Mouse (Mus musculus) adrenal gland, postnatal 14 days (tissue): ENCODE measurements at regions not wholly inside any gene's neighbourhood (a gene's known extent, or its start where the extent isn't known, plus 50 kb on each side); places are given as distances from the start of the nearest gene placed in this dataset.

Experiments used
- DNase-seq: peaks from one replicate; pipeline ENCODE4 v3.0.0; 2021; ENCODE audit warnings: mixed read lengths

DNA sequence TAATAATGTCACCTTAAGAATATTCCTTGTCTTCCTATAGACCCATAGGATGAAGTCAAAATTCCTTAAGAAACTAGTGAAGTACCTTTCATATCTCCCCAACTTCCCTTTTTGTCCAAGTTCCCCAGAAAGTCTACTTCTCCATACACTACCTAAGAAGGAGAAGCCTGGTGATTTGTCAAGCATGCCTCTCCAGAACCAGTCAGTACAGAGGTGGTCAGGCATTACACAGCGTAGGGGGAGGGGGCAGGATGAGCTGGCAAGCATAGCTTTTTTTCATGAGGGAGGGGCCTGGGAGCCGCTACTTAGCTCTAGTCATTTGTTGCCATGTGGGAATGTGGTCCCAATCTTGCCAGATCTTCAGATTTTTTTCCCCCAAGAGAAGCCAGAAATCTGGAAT is 54.0 kb upstream of the Satb2 start:
- DNase-seq: peak; percentile 4

DNA sequence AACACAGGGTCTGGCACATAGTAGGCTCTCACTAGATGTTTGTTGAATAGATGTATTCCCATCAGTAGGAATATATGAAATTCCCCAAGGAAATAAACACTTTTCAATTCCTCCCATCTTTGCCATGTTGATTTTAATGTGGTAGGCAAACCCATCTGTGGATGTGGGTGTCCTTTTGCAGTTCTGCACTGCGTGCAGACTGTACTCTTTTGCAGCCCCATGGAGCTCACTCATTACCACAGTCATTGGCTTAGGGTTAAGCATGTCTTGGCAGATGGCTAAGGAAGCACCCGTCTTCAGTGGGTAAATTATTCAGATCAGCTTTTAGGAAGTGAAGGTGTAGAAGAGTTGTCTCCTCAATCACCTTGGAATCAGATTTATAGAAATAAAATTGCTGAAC is 54.8 kb upstream of the Satb2 start:
- DNase-seq: no peak

DNA sequence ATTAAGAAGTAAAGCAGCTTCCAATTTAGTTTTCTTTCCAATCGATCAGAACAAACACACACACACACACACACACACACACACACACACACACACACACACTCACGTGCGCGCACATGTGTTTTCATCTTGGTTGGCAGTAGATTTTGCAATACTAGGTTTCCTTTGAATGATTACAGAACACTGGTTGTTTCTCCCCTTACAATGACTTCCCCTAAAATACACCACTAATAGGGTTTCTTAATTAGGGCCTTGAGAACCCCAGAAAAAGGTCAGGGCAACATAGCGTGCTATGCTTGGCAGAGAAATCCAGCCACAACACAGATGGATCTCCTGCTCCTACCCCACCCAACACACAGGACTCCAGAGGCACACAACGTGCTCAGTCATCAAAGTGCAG is 56.0 kb upstream of the Satb2 start:
- no peak for DNase-seq

DNA sequence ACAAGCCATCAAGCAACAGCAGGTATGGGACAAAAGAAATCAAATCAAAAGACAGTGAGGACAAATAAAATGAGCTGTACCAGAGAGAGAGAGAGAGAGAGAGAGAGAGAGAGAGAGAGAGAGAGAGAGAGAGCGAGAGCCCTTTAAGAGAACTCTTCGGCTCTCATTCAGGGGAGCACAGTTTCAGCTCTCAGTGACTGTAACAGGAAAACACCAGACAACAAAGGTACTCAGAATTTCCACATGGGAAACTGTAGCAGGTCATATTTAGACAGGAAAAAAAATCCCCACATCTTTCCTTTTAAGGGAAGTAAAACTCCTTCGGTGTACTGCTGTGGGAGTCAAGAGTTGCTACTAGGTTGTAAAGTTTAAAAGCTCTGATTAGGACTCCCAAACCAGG is 57.9 kb upstream of the Satb2 start:
- DNase-seq: no peak

DNA sequence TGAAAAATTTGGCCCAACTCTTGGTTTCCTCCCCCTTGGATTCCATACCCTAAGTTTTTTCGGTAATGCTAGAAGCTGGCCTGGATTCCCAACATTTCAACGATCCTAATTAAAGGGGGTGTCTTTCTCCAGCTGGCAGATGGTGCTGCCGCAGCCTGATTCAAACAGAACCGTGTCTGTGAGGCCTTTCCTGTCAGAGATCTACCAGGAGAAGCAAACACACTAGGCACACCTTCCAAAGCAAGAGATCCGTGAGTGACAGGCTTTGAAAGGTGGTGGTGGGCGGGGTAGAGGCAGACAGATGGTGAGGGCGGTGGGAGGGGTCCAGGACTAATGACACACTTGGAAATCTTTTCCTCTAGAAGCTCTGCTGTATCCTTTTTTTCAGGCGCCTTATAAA is 61.8 kb upstream of the Satb2 start:
- DNase-seq: no peak

DNA sequence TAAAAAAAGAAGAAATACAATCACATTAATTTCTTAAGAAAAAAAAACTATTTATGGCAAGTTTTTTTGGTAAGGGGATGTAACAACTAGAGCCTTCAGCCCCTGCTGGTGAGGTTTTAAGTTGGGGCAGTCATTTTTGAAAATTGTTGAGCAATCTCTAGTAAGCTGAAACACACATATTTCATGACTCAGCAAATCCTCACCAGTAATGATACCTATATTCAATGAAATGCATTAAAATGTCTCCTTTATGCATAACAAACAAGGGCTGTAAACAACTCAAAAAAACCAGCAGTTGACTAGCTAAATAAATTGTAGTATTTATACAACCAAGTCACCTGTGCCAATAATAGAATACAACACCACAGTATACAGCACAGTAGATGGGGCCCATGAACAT is 63.1 kb upstream of the Satb2 start:
- no peak for DNase-seq

DNA sequence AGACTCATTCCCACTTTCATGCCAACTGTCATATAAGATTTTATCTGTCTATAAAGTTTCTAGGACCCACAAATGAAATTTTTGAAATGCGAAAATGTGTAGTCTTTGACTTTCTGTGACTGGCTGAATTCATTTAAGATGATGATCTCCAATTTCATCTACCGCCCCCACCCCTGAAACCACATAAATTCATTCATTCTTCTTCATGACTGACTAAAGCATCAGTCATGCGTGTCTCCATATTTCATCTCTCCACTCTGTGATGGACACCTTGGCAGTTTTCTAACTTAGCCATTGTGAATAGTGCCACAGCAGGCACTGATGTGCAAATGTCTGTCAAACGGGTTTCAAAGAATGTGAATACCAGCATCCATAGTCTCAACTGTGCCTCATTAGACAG is 75.4 kb upstream of the Satb2 start:
- no peak for DNase-seq

DNA sequence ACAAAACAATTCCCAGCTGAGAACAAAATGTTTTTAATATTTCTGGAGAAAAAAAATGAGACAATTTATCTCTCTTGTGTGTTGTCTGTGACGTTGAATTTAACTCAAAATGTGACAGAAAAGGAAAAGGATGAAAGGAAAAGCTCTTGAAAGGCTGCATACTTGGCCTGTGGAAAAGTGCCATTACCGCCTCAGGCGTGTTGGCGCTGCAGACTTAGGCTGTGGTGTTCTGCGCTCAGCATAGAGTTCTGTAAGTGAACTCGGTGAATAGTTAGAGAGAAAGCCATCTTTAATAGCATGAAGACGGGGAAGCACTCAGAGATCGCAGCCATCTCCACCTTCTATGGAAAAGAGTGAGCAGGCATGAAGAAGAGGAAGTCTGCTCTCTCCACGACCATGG is 77.5 kb upstream of the Satb2 start:
- no peak for DNase-seq

DNA sequence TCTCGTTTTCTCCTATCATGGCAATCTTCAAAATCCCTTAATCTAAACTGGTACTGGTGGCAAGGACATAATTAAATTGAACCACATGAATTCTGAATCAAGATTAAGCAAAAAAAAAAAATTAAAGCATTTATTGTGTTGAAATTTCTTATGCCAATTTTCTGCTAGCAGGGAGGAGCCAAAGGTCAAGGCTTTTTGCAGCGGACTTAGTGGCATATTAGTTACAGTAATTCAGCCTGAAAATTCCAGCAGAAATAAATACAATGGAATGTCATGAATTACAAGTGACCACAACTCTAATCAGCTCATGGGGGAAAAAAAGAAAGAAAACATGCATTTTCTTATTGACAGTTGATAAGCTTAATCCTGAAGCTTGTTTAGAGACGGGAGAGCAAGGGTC is 80.8 kb upstream of the Satb2 start:
- DNase-seq: no peak

DNA sequence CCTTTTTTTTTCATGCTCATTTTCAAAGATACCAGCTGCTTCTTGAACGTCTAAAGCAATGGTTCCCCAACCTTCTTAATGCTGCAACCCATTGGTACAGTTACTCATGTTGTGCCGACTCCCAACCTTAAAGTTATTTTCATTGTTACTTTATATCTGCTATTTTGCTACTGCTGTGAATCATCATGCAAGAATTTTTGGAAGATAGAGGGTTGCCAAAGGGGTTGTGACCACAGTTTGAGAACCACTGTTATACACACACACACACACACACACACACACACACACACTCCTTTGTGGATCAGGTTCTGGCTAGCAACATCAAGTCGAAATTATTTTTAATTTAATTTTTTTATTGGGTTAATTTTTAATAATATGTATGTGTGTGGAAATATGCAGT is 96.8 kb upstream of the Satb2 start:
- no peak for DNase-seq

DNA sequence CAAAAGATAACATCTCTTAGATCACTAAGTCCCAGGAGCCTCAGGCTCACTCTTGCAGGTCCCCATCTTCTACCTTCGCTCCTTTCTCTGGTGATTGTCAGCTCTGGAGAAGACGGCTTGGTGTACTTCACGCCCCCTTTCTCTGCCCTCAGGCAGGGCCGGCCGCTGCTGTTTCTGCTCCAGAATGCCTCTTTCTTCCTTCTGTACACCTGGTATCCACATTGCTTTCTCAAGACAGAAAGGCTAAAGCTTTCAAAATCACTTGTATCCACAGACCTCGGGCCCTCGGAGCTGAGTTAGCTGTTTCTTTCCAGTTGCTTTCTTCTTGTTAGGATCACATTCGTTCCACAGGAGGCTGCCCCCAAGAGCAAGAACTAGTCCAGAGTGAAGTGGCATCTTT is 98.2 kb upstream of the Satb2 start:
- DNase-seq: no peak

DNA sequence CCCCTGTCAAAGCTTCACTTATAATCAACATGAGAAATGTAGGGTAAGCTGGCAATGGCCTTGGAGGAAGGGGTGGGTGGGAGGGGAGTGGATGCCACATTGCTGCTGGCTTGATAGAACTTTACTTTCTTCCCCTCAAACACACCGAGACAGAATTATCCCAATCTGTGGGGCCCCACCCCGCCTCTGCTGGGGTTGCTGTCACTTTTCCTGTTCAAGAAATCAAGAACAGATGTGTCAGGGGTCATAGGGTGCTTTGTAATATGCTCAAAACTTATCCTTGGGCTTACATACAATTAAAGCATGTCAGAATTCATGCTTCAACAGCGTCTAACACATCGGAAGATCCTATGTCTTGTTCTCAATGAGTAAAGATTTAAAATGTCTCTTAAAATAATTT is 101.9 kb upstream of the Satb2 start:
- no peak for DNase-seq

DNA sequence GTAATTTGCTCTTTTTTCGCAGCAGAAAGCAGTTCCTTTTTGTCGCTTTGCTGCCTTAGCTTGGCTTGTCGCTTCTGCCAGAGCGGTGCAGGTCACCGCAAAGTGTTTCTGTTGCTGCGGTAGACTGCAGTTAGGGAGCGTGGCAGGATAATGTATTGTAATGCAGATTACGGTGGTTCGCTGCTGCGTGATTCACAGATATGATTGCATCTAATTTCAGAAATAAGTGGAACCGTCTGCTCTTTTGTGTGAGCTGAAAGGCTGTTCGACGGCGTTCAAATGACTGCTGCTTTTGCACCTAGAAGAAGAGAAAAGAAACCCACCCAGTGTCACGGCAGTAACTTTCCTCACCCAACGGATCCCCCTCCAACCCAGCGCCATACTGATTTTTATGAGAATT is 104.7 kb upstream of the Satb2 start:
- DNase-seq: no peak

DNA sequence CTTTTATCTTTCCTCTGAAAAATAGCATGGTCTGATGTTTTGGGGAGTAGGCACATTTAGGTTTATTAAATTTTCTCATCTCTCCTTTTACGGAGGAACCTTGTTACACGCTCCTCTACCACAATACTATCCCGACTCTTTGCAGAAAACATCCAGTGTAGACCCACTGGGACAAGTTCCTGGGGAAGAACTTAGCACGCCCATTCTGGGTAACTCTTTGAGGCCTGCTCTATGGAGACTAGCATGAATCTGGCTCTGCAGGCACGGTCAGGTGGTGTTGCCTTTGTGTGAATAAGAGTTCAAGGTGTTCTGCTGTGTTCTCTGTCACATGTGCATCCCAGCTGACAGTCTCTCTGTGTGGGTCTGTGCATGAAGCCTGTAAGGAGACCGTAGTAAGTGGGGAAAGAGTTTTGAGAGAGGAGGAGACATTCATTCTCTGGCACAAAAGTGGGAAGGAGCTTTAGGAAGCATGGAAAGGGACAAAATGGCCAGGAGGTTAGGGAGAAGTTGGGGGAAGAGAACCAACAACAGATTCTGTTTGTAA is 105.2 kb upstream of the Satb2 start:
- no peak for DNase-seq

DNA sequence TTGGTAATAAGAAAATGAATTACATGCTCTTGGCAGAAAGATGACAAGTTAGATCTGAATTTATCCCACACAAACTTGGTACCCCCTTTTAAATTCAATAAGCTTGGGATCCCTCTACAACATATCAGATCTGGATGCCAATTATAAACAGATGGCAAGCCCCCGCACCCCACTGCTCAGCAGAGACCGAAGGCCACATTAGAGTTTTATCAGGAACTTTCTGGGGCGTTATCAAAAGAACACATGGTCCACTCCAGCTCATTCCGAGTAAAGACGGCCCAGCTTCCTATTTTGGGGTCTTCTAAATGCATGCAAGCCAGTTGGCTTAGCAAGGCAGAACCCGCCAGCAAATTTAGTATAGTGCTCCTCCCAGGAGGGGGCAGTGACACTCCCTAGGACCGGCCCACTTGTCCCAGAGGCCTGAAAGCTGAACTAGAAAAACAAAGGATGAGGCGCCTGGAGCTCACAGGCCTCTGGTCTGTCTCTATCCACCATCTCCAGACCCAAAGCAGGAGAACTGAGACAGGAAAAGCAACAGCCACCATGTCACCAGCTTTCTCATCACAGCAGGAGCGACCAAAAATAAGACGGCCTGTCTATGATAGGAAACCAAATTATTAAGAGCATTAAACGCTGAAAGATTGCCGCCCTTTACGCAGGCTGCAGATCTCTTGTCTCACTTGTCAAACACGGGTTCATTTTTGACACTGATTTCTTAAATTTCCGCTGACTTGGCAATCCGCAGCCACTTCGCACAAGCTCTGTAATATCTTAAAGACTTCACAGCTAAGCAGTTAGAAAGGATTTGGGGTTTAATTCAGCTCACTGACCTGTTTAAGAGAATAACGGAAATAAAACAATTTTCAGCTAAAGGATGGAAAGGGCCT is 117.2 kb upstream of the Satb2 start:
- peak; percentile 10 for DNase-seq

DNA sequence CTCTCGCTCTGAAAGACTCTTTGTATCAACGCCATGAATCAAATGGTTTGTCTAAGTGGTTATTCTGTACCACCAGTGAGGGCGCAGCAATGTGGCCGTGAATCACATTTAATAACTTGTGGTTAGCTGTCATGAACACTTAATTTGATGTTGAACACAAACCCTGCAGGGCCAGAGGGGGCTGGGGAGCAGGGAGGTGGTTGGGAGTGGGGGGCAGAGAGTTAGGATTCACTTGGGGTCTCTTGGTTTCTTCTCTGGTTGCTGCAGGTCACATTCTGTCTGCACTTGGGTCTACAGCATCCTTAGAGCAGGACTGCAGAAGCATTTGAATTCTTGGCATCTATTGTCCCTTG is 117.8 kb upstream of the Satb2 start:
- DNase-seq: no peak

DNA sequence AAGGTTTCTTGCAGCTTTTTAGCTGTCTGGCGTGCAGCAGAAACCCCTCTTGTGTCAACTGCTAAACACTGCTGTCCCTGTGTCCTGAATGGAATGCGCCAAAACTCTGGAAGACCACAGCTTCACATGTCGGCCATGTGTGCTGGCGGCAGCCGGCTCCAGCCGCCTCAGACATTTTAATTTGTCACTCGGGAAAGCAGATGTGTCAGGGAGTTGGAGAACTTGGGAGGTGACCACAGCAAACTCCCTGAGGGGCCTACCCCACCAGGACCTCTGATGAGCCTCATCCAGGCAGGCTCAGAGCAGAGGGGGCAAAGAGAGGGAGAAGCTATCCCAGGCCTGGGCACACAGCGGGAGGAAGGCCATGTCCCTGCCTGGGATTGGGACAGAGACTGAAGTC is 118.3 kb upstream of the Satb2 start:
- no peak for DNase-seq

DNA sequence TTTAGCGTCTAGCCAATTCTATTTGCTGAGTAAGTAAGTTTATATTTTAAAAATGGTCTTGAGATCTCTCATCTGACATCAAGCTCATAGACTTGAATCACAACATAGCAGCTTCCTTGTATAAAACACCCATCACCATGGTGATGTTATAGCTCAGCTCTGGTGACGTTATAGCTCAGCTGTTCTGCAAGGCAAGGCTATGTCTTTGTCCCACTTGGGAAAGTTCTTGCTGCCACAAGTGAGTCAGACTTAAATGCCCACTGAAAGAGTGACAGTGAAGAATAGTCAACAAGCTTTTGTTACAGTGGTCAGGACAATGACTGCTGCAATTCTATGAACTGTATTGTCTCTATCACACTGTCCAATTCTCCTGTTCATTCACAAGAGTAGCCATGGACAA is 122.2 kb upstream of the Satb2 start:
- no peak for DNase-seq

DNA sequence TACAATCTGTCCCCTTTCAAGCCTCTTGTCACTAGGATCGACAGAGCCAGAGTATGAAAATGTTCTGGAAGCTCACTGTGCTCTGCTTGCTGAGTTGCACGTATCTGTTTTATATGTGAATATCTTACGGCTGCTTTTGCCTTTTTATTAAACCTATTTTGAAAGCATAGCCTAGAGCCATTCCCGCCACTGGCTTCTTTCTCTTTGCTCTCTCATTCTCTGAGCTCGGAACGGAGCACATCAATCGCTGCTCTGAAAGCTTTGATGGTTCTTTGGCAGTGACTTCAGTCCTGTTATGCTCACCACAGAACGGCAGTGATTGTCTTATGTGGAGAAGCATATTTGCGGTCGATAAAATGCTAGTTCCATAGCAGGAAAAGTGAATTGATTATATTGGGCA is 128.9 kb upstream of the Satb2 start:
- DNase-seq: no peak

DNA sequence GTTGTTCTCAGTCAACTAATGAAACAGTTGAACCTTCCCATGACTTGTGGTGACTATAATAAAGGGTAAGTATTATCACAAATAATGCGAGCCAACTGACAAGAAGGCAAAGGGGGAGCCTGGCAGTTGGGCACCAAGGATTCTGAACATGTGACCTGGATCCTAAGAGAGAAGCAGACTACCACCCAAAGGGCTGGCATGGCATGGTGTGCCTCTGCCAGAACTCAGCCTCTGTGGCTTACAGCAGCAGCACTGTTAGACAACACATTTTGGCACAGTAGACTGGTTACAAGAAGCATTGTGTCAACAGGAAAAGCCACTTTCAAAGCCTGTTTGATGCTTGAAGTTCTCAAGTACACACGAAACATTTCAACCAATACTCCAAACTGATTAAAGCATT is 142.2 kb upstream of the Satb2 start:
- no peak for DNase-seq

DNA sequence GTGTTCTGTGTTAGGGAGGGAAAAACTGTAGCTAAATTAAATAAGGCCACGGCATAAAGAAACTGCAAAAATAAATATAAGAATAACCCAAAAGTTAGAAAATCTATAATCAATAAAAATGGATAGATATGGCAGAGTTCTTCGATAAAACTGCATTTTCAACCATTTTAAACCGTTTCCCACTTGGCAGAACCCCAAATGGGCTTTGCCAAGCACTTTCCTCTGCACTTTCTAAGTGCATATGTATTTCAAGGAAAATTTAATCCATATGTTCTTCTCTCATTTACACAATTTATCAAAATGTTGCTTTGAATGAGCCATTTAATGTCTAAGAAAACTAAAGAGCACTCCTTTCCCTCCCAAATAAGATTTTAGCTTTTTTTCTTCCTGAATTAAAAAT is 165.7 kb upstream of the Satb2 start:
- DNase-seq: no peak

DNA sequence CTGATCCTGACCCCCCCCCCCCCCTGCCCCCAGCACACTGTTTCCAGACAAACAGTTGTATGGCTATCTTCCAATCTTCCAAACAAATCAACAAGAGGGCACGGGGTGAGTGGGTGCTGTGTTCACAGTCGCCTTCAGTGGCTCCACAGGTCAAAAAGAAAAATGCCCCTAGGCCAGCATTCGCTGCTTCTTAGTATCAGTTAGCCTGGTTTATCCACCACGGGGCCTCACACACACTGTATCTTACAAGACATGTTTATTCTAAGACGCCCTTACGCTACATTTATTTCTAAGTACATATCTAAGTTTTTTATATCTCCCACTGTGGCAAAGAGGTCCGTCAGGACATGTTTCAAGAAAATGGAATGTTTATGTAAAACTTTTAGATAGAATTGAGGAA is 177.4 kb upstream of the Satb2 start:
- DNase-seq: no peak

DNA sequence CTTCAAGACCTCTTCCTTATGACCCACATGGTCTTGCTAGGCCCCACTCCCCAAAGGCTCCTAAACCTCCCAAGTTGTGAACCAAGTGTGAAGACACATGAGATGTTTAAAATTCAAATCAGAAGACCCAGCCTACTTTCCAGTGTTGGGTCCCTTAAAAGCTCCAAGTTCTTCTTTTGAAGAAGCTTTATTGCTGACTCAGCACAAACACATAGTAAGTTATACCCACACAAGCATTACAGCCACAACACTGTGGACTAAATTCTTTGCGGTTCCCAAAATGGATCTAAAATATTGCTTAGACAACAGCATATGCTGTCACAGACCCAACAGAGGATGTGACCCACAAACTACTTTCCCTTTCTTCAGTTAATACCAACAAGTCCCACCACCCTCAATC is 186.0 kb upstream of the Satb2 start:
- DNase-seq: no peak

DNA sequence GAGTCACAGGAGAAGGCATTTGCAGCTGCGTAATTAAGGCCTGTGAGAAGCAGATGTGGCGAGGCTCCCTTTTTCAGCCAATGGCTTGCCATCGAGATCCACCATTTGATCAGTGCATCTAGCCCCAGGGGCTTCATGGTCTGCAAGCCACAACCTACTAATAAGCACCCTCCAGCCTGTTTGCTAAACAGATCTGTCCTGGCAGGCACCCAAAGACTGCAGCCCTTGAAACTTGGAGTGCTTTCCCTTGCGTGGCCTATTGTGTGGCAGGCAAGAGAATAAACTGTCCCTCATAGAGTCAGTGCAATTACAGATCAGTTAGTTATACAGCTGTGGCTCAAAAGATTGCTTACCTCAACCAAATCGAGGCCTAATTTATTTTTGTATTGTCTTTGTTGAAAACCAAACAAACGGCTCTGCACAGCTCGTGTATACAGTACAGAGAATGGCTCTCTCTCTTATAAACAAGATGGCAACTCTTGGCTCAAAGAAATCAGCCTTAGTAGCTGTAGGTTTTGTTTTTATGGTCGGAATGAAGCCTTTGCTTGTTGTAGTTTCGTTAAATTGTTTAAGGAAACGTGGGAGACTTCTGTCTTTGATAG is 195.9 kb upstream of the Satb2 start:
- DNase-seq: peak; percentile 11
